In genomic region chr3:95865050-95865449, GRCm38 (mm10) we compare ENCODE assay signal across 10 mouse cellular contexts. TPM values are rescaled to one million over a fixed set of nuclear protein-coding genes. Genes with fewer than 3 reads are reported as not detected.
DNase-seq lines count a peak whose midpoint lies in the region; ATAC-seq and TF ChIP-seq lines count a peak whose summit lies in the region.
"Had no signal": no experiment of that assay in that cellular context is flagged by ENCODE, and none has a peak within 500 bp of the region (broad histone marks: within the 10 kb centered on the region; RNA-seq: fewer than 3 reads in every experiment).

No protein-coding gene starts in this region.

- peaks cover 40% of the 10 kb centered on the region for H3K36me3 ChIP-seq in E14TG2a.4 (ENCODE audit: insufficient read depth, low read length)

- peak overlapping the region; percentile 60 for H3K4me3 ChIP-seq in E14TG2a.4 (replicated peaks; ENCODE audit: low read length)
- H3K4me3 ChIP-seq: embryonic facial prominence, embryonic 15.5 days; heart, embryonic 13.5 days had no signal

- no peak for ATAC-seq in erythroblast, adult 5-6 weeks (replicated peaks; ENCODE audit: low FRiP score, poor library complexity, severe bottlenecking)

- no peaks in the 10 kb centered on the region for H3K9me3 ChIP-seq in E14TG2a.4 (ENCODE audit: low read length)
- H3K9me3 ChIP-seq: embryonic facial prominence, embryonic 15.5 days; heart, embryonic 13.5 days had no signal

- no peaks in the 10 kb centered on the region for H3K27me3 ChIP-seq in E14TG2a.4 (ENCODE audit: insufficient read depth, low read length)
- H3K27me3 ChIP-seq: embryonic facial prominence, embryonic 15.5 days; heart, embryonic 13.5 days had no signal

- H3K4me1 ChIP-seq in E14TG2a.4 (replicated peaks; ENCODE audit: low read depth, low read length): peaks cover 65% of the 10 kb centered on the region
- H3K4me1 ChIP-seq: embryonic facial prominence, embryonic 15.5 days had no signal

- TF ChIP-seq CTCF in E14TG2a.4 (conservative IDR thresholded peaks at IDR 0.05; ENCODE audit: low read length): no peak

- DNase-seq in gastrocnemius, postnatal 25 days: peak; percentile 18
- DNase-seq in gastrocnemius, postnatal 4 days (ENCODE audit: low spot score in 2 of 2): no peak
- peak; percentile 68 to 89 for DNase-seq in frontal cortex, postnatal 36 days (ENCODE audit: low spot score in 2 of 2)
- DNase-seq in layer of hippocampus, postnatal 36 days: peak; percentile 69 to 73
- no peak for DNase-seq in spleen, postnatal 14 days (ENCODE audit: low spot score in 2 of 2)
- DNase-seq in spleen, postnatal 4 days (ENCODE audit: low spot score in 2 of 2): no peak

RNA-seq across cellular contexts. Expression of gene Mrps21, which starts 6.3 kb away (rescaled TPM):
- 100 to 1,000 TPM; 277 to 284 TPM for total RNA-seq in gastrocnemius, postnatal 25 days (2021)
- total RNA-seq in gastrocnemius, postnatal 4 days (2021): 100 to 1,000 TPM; 197 to 219 TPM
- total RNA-seq in layer of hippocampus, postnatal 36 days (2021): 100 to 1,000 TPM; 159 to 165 TPM
- total RNA-seq in erythroblast, adult 5-6 weeks (2015; ENCODE audit: low replicate concordance): 35.5 and 95.7 TPM in 2 replicates
- total RNA-seq in erythroblast, adult 5-6 weeks (2017; ENCODE audit: low replicate concordance): 87.3 and 106 TPM in 2 replicates

RNA-seq across cellular contexts. Expression of gene Prpf3, which starts 9.4 kb away (rescaled TPM):
- 10 to 100 TPM; 11.8 to 17.6 TPM for total RNA-seq in gastrocnemius, postnatal 25 days (2021)
- 10 to 100 TPM; 24.2 to 31.2 TPM for total RNA-seq in gastrocnemius, postnatal 4 days (2021)
- total RNA-seq in layer of hippocampus, postnatal 36 days (2021): 10 to 100 TPM; 29.9 to 38.4 TPM
- total RNA-seq in erythroblast, adult 5-6 weeks (2015; ENCODE audit: low replicate concordance): 6.0 and 12.5 TPM in 2 replicates
- total RNA-seq in erythroblast, adult 5-6 weeks (2017; ENCODE audit: low replicate concordance): 14.6 and 21.2 TPM in 2 replicates

RNA-seq across cellular contexts. Expression of gene Ciart, which starts 17.0 kb away (rescaled TPM):
- total RNA-seq in gastrocnemius, postnatal 25 days (2021): 1 to 10 TPM in 1 of 2 experiments, under 1 TPM in 1; 0.82 to 7.7 TPM
- total RNA-seq in gastrocnemius, postnatal 4 days (2021): 1 to 10 TPM; 1.0 to 1.6 TPM
- 10 to 100 TPM in 1 of 2 experiments, 1 to 10 TPM in 1; 8.1 to 12.9 TPM for total RNA-seq in layer of hippocampus, postnatal 36 days (2021)
- not detected in 2 replicates for total RNA-seq in erythroblast, adult 5-6 weeks (2015; ENCODE audit: low replicate concordance)
- total RNA-seq in erythroblast, adult 5-6 weeks (2017; ENCODE audit: low replicate concordance): not detected in 2 replicates

RNA-seq across cellular contexts. Expression of gene BC028528, which starts 26.8 kb away (rescaled TPM):
- total RNA-seq in gastrocnemius, postnatal 25 days (2021): 1 to 10 TPM; 2.8 to 3.7 TPM
- total RNA-seq in gastrocnemius, postnatal 4 days (2021): 10 to 100 TPM; 14.4 to 26.0 TPM
- total RNA-seq in layer of hippocampus, postnatal 36 days (2021): 1 to 10 TPM; 2.5 to 3.6 TPM
- total RNA-seq in erythroblast, adult 5-6 weeks (2015; ENCODE audit: low replicate concordance): 19.0 and 37.9 TPM in 2 replicates
- 7.0 and 15.9 TPM in 2 replicates for total RNA-seq in erythroblast, adult 5-6 weeks (2017; ENCODE audit: low replicate concordance)

RNA-seq across cellular contexts. Expression of gene Aph1a, which starts 28.7 kb away (rescaled TPM):
- total RNA-seq in gastrocnemius, postnatal 25 days (2021): 10 to 100 TPM; 43.9 to 51.9 TPM
- total RNA-seq in gastrocnemius, postnatal 4 days (2021): 10 to 100 TPM; 91.3 to 95.8 TPM
- total RNA-seq in layer of hippocampus, postnatal 36 days (2021): 10 to 100 TPM; 72.2 to 83.3 TPM
- total RNA-seq in erythroblast, adult 5-6 weeks (2015; ENCODE audit: low replicate concordance): 8.8 and 13.1 TPM in 2 replicates
- total RNA-seq in erythroblast, adult 5-6 weeks (2017; ENCODE audit: low replicate concordance): 6.1 and 9.8 TPM in 2 replicates

Comparison
In these comparisons a context has a peak if more than half of its experiments do, and no peak if none do; other contexts are left out.
1. DNase-seq: peak in gastrocnemius, postnatal 25 days (single experiment), frontal cortex, postnatal 36 days (2 of 2) and layer of hippocampus, postnatal 36 days (2 of 2); none in gastrocnemius, postnatal 4 days (0 of 2), spleen, postnatal 14 days (0 of 2) and spleen, postnatal 4 days (0 of 2).